11 mouse cellular contexts compared by ENCODE assay signal in the genomic region with DNA sequence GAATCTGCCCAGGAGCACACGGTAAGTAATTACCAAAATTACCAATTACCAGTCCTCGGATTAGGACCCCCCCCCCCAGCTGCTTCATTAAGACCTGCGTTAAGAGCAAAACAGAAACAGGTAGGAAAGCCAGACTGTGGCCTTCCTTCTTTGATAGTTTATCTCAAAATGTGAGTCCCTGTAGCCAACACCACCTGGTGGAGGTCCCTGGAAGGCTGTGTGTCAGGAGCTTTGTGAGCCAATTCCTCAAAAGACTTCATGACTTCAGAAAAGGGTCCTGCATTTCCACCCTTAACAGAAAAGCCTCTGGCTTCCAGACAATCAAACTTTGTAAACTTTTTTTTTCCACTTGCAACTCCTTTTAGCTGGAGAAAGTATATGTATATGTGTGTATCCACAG.
DNase-seq lines count a peak whose midpoint lies in the region; ATAC-seq and TF ChIP-seq lines count a peak whose summit lies in the region.
"Had no signal": no experiment of that assay in that cellular context is flagged by ENCODE, and none has a peak within 500 bp of the region (broad histone marks: within the 10 kb centered on the region; RNA-seq: fewer than 3 reads in every experiment).

No protein-coding gene starts in this region.

- no peak overlapping the region for H3K4me3 ChIP-seq in kidney, postnatal 0 days (replicated peaks; ENCODE audit: low read depth, low read length)
- H3K4me3 ChIP-seq in limb, embryonic 11.5 days (ENCODE audit: low read depth, low read length): no peak overlapping the region
- H3K4me3 ChIP-seq: neural tube, embryonic 12.5 days had no signal

- peak; percentile 8 for DNase-seq in CD4-positive, CD25-positive, alpha-beta regulatory T cell, adult 2 months (ENCODE audit: low read depth, low spot score)
- no peak for DNase-seq in kidney, postnatal 0 days (ENCODE audit: low spot score)
- DNase-seq in kidney, adult 18-20 months: no peak
- peak; percentile 6 for DNase-seq in NIH3T3 (ENCODE audit: low read depth)
- peak; percentile 57 for DNase-seq in limb, embryonic 11.5 days (ENCODE audit: low spot score)
- no peak for DNase-seq in layer of hippocampus, postnatal 36 days
- DNase-seq: right cerebral cortex, postnatal 4 days had no signal

- H3K27me3 ChIP-seq in kidney, postnatal 0 days (ENCODE audit: insufficient read depth, low read length): no peaks in the 10 kb centered on the region
- H3K27me3 ChIP-seq in limb, embryonic 11.5 days (ENCODE audit: control insufficient read depth, insufficient read depth, low read length): no peaks in the 10 kb centered on the region

- no peak for ATAC-seq in CD4-positive, CD25-positive, alpha-beta regulatory T cell, adult 4 months
- no peak for ATAC-seq in kidney, postnatal 0 days (replicated peaks; ENCODE audit: low FRiP score, low read depth)
- no peak for ATAC-seq in limb, embryonic 11.5 days (ENCODE audit: insufficient number of reproducible peaks, low FRiP score, low TSS enrichment, low read depth)
- ATAC-seq in granulocyte monocyte progenitor cell, adult 5-6 weeks (replicated peaks; ENCODE audit: poor library complexity, severe bottlenecking): no peak

- 24% methylated on average over 3 of the region's 3 CpGs for whole genome bisulfite sequencing in kidney, postnatal 0 days
- 16% methylated on average over 3 of the region's 3 CpGs for WGBS in limb, embryonic 11.5 days

- peaks cover 21% of the 10 kb centered on the region for H3K4me1 ChIP-seq in kidney, postnatal 0 days (replicated peaks; ENCODE audit: insufficient read depth, low read length)
- peaks cover 19% of the 10 kb centered on the region for H3K4me1 ChIP-seq in limb, embryonic 11.5 days (ENCODE audit: control insufficient read depth, insufficient read depth, low read length)

- H3K4me2 ChIP-seq in kidney, postnatal 0 days (ENCODE audit: low read length): peak overlapping the region; percentile 79; the same call in 1 of the 2 replicates
- no peak overlapping the region for H3K4me2 ChIP-seq in limb, embryonic 11.5 days (ENCODE audit: low read depth, severe bottlenecking)

- peak; percentile 63 for TF ChIP-seq CTCF in kidney, postnatal 0 days (IDR thresholded peaks at IDR 0.05; ENCODE audit: low read depth)

- H3K9ac ChIP-seq in kidney, postnatal 0 days (ENCODE audit: low read depth, low read length): no peak overlapping the region
- no peak overlapping the region for H3K9ac ChIP-seq in limb, embryonic 11.5 days (ENCODE audit: low read length)
- H3K9ac ChIP-seq: neural tube, embryonic 12.5 days had no signal

- no peak overlapping the region for H3K27ac ChIP-seq in kidney, postnatal 0 days
- no peak overlapping the region for H3K27ac ChIP-seq in limb, embryonic 11.5 days (replicated peaks; ENCODE audit: low read depth, low read length)
- H3K27ac ChIP-seq: forebrain, embryonic 10.5 days; neural tube, embryonic 12.5 days had no signal

- H3K36me3 ChIP-seq in kidney, postnatal 0 days (ENCODE audit: insufficient read depth, low read length): no peaks in the 10 kb centered on the region
- H3K36me3 ChIP-seq in limb, embryonic 11.5 days (ENCODE audit: control insufficient read depth, insufficient read depth, low read length): no peaks in the 10 kb centered on the region
- H3K36me3 ChIP-seq: forebrain, embryonic 10.5 days; neural tube, embryonic 12.5 days had no signal

- no peaks in the 10 kb centered on the region for H3K9me3 ChIP-seq in kidney, postnatal 0 days (replicated peaks; ENCODE audit: low read length)
- H3K9me3 ChIP-seq in limb, embryonic 11.5 days (ENCODE audit: control insufficient read depth, low read length): no peaks in the 10 kb centered on the region
- H3K9me3 ChIP-seq: forebrain, embryonic 10.5 days; neural tube, embryonic 12.5 days had no signal

Comparison
In these comparisons a context has a peak if more than half of its experiments do, and no peak if none do; other contexts are left out.
1. DNase-seq: peak in CD4-positive, CD25-positive, alpha-beta regulatory T cell, adult 2 months (single experiment), NIH3T3 (single experiment) and limb, embryonic 11.5 days (single experiment); none in kidney, postnatal 0 days (single experiment), kidney, adult 18-20 months (single experiment) and layer of hippocampus, postnatal 36 days (0 of 2).